Comparison of ENCODE assay signal across 9 mouse cellular contexts in genomic region chr4:46029552-46029951, GRCm38 (mm10). TPM values are rescaled to one million over a fixed set of nuclear protein-coding genes. Genes with fewer than 3 reads are reported as not detected.
DNase-seq lines count a peak whose midpoint lies in the region; ATAC-seq and TF ChIP-seq lines count a peak whose summit lies in the region.
"Had no signal": no experiment of that assay in that cellular context is flagged by ENCODE, and none has a peak within 500 bp of the region (broad histone marks: within the 10 kb centered on the region; RNA-seq: fewer than 3 reads in every experiment).

No protein-coding gene starts in this region.

- 42% methylated on average over 9 of the region's 9 CpGs for WGBS in midbrain, postnatal 0 days
- WGBS in midbrain, embryonic 13.5 days, result 46% methylated on average over 9 of the region's 9 CpGs

- TF ChIP-seq CTCF in midbrain, postnatal 0 days (IDR thresholded peaks at IDR 0.05), result peak; percentile 60

- H3K27me3 ChIP-seq in midbrain, postnatal 0 days (ENCODE audit: insufficient read depth, low read length), result no peaks in the 10 kb centered on the region
- H3K27me3 ChIP-seq in midbrain, embryonic 13.5 days, result no peaks in the 10 kb centered on the region
- H3K27me3 ChIP-seq: stomach, embryonic 15.5 days had no signal

- no peak overlapping the region for H3K4me3 ChIP-seq in midbrain, postnatal 0 days (ENCODE audit: low read depth, low read length)
- H3K4me3 ChIP-seq in midbrain, embryonic 13.5 days (replicated peaks), result no peak overlapping the region
- H3K4me3 ChIP-seq: stomach, embryonic 15.5 days had no signal

- no peak for DNase-seq in frontal cortex, adult 2 months (ENCODE audit: extremely low spot score in 1 of 2, low spot score in 1 of 2)
- DNase-seq in midbrain, postnatal 0 days (ENCODE audit: low spot score), result peak; percentile 48
- peak; percentile 48 for DNase-seq in forelimb bud, embryonic 11.5 days (ENCODE audit: low read depth, low spot score)
- peak; percentile 54 for DNase-seq in retina, embryonic 14.5 days (ENCODE audit: low spot score)

- ATAC-seq in frontal cortex, adult (ENCODE audit: low TSS enrichment), result 0 out of 2 replicates have a peak, but pooled peaks have one; percentile 55
- no peak for ATAC-seq in midbrain, postnatal 0 days (ENCODE audit: low FRiP score)
- ATAC-seq in midbrain, embryonic 13.5 days, result no peak
- ATAC-seq in megakaryocyte, adult 5-6 weeks (ENCODE audit: poor library complexity, severe bottlenecking), result no peak
- no peak for ATAC-seq in erythroblast, adult 5-6 weeks (replicated peaks; ENCODE audit: low FRiP score, poor library complexity, severe bottlenecking)

- H3K9ac ChIP-seq in midbrain, postnatal 0 days (replicated peaks; ENCODE audit: low read length, poor library complexity, severe bottlenecking), result no peak overlapping the region
- no peak overlapping the region for H3K9ac ChIP-seq in midbrain, embryonic 13.5 days (replicated peaks)
- H3K9ac ChIP-seq: stomach, embryonic 15.5 days had no signal

- H3K4me2 ChIP-seq in midbrain, postnatal 0 days (ENCODE audit: low read depth, low read length, poor library complexity, severe bottlenecking), result no peak overlapping the region
- no peak overlapping the region for H3K4me2 ChIP-seq in midbrain, embryonic 13.5 days (replicated peaks)
- H3K4me2 ChIP-seq: stomach, embryonic 15.5 days had no signal

- peaks cover 15% of the 10 kb centered on the region; the same call in 1 of the 2 replicates for H3K36me3 ChIP-seq in midbrain, postnatal 0 days (ENCODE audit: insufficient read depth, low read length)
- 0 out of 2 replicates have a peak, but pooled peaks cover 3% of the 10 kb centered on the region for H3K36me3 ChIP-seq in midbrain, embryonic 13.5 days
- H3K36me3 ChIP-seq: stomach, embryonic 15.5 days had no signal

- H3K4me1 ChIP-seq in midbrain, postnatal 0 days (ENCODE audit: insufficient read depth, low read length), result no peaks in the 10 kb centered on the region
- no peaks in the 10 kb centered on the region for H3K4me1 ChIP-seq in midbrain, embryonic 13.5 days (replicated peaks)
- H3K4me1 ChIP-seq: stomach, embryonic 15.5 days had no signal

- H3K27ac ChIP-seq in midbrain, postnatal 0 days (ENCODE audit: low read depth, low read length), result no peak overlapping the region
- H3K27ac ChIP-seq in midbrain, embryonic 13.5 days, result no peak overlapping the region
- H3K27ac ChIP-seq: stomach, embryonic 15.5 days had no signal

- H3K9me3 ChIP-seq in midbrain, postnatal 0 days (ENCODE audit: low read length), result no peaks in the 10 kb centered on the region
- H3K9me3 ChIP-seq in midbrain, embryonic 13.5 days, result no peaks in the 10 kb centered on the region
- H3K9me3 ChIP-seq: stomach, embryonic 15.5 days had no signal

RNA-seq across cellular contexts. Expression of gene Tmod1, which starts 9.2 kb away (rescaled TPM):
- polyA plus RNA-seq in frontal cortex, adult 2 months (2012; rRNA removed), result 58.6 and 63.5 TPM in 2 replicates
- total RNA-seq in midbrain, postnatal 0 days (2014; rRNA removed), result 0.42 and 0.55 TPM in 2 replicates
- polyA plus RNA-seq in midbrain, postnatal 0 days (2015; fragmentation: Nextera tagmentation; extraction: Ambion mirVana), result 0.75 and 1.0 TPM in 2 replicates
- polyA plus RNA-seq in midbrain, embryonic 13.5 days (2015; fragmentation: Nextera tagmentation; extraction: Ambion mirVana), result 0.39 and 0.76 TPM in 2 replicates
- 0.13 and 0.23 TPM in 2 replicates for total RNA-seq in megakaryocyte, adult 5-6 weeks (2015)
- total RNA-seq in megakaryocyte, adult 5-6 weeks (2017), result 0.26 and 0.69 TPM in 2 replicates
- total RNA-seq in erythroblast, adult 5-6 weeks (2015; ENCODE audit: low replicate concordance), result 129 and 139 TPM in 2 replicates
- total RNA-seq in erythroblast, adult 5-6 weeks (2017; ENCODE audit: low replicate concordance), result 146 and 185 TPM in 2 replicates

Comparison
In these comparisons a context has a peak if more than half of its experiments do, and no peak if none do; other contexts are left out.
1. DNase-seq: peak in midbrain, postnatal 0 days (single experiment), forelimb bud, embryonic 11.5 days (single experiment) and retina, embryonic 14.5 days (single experiment); none in frontal cortex, adult 2 months (0 of 2).
2. RNA of gene Tmod1, which starts 9.2 kb away (total RNA-seq): 129 to 185 TPM in erythroblast, adult 5-6 weeks; 0.42 to 0.55 TPM in midbrain, postnatal 0 days and 0.13 to 0.69 TPM in megakaryocyte, adult 5-6 weeks; every median in the first group is over 10 times any median in the second.